In the genomic region with DNA sequence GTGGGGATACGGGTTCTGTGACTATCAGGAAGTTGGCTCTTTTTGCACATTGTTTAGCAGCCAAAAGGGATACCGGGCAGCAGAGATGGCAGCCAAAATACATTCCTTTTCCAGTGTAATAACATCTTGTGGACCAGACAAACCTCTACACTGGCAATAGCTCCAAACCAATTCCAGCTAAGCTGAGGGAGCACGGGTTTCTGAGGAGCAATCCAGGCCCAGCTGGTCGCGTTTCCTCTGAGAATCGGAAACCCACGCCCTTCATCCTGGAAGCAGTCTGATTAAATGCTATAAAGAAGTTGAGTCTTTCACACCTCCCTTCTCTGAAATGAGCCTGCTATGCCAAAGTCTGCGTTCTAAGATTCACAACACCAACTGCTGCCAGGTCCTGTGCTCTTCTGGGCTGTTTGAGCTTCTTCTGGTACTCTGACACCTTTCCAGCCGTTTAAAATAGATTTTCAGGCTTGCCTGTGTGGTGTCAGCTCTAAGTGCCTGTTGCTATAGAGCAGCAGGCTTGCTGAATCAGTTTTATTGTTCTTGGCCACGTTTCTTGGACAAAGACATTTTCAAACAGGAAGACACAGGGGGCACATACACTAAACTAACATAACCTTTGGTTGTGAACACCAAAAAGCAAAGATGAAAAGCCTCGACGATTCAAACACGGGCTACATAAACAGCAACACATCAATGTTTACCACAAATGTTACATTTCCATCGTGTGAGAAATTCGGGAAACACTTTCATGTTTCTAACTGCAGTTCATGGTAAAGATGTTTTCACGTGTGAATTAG, we compare ENCODE assay signal across 8 mouse cellular contexts.
DNase-seq lines count a peak whose midpoint lies in the region; ATAC-seq lines count a peak whose summit lies in the region.

No protein-coding gene starts in this region.

- no peaks in the 10 kb centered on the region for H3K27me3 ChIP-seq in kidney, embryonic 16.5 days (ENCODE audit: insufficient read depth, low read length)
- H3K27me3 ChIP-seq in midbrain, embryonic 15.5 days (replicated peaks) = no peaks in the 10 kb centered on the region

- peak overlapping the region; percentile 80 for H3K27ac ChIP-seq in kidney, embryonic 16.5 days (ENCODE audit: low read length)
- H3K27ac ChIP-seq in midbrain, embryonic 15.5 days = peak overlapping the region; percentile 32; the same call in 1 of the 2 replicates

- no peaks in the 10 kb centered on the region for H3K9me3 ChIP-seq in kidney, embryonic 16.5 days (ENCODE audit: low read length)
- no peaks in the 10 kb centered on the region for H3K9me3 ChIP-seq in midbrain, embryonic 15.5 days

- ATAC-seq in kidney, embryonic 16.5 days (ENCODE audit: low FRiP score, low TSS enrichment) = 0 out of 2 replicates have a peak, but pooled peaks have one; percentile 55
- ATAC-seq in midbrain, embryonic 15.5 days (replicated peaks) = peak; percentile 35; the same call in 1 of the 2 replicates
- no peak for ATAC-seq in activated CD4-positive, CD25-positive, alpha-beta regulatory T cell, adult 4 months

- 30% methylated on average over 16 of the region's 16 CpGs for WGBS in kidney, embryonic 16.5 days
- WGBS in midbrain, embryonic 15.5 days = 36% methylated on average over 16 of the region's 16 CpGs

- peak overlapping the region; percentile 25; the same call in 1 of the 2 replicates for H3K9ac ChIP-seq in kidney, embryonic 16.5 days (replicated peaks; ENCODE audit: low read length)
- H3K9ac ChIP-seq in midbrain, embryonic 15.5 days = no peak overlapping the region

- peaks cover 19% of the 10 kb centered on the region for H3K36me3 ChIP-seq in kidney, embryonic 16.5 days (ENCODE audit: insufficient read depth, low read length)
- no peaks in the 10 kb centered on the region for H3K36me3 ChIP-seq in midbrain, embryonic 15.5 days (replicated peaks)

- DNase-seq in adrenal gland, postnatal 14 days = peak; percentile 21
- DNase-seq in adrenal gland, postnatal 25 days = no peak
- peak; percentile 67 for DNase-seq in brain, embryonic 18.5 days (ENCODE audit: low read depth, low spot score)
- peak; percentile 46 for DNase-seq in heart, adult 8-10 months (ENCODE audit: low spot score)
- DNase-seq in cerebellum, postnatal 14 days = no peak

- H3K4me3 ChIP-seq in kidney, embryonic 16.5 days (ENCODE audit: low read length) = no peak overlapping the region
- H3K4me3 ChIP-seq in midbrain, embryonic 15.5 days = no peak overlapping the region

- peaks cover 35% of the 10 kb centered on the region for H3K4me1 ChIP-seq in kidney, embryonic 16.5 days (ENCODE audit: insufficient read depth, low read length)
- peaks cover 25% of the 10 kb centered on the region for H3K4me1 ChIP-seq in midbrain, embryonic 15.5 days

- H3K4me2 ChIP-seq in kidney, embryonic 16.5 days (replicated peaks; ENCODE audit: low read depth, low read length) = 0 out of 2 replicates have a peak overlapping the region, but pooled peaks have one; percentile 12
- no peak overlapping the region for H3K4me2 ChIP-seq in midbrain, embryonic 15.5 days

Comparison
In these comparisons a context has a peak if more than half of its experiments do, and no peak if none do; other contexts are left out.
1. DNase-seq: peak in adrenal gland, postnatal 14 days (single experiment), brain, embryonic 18.5 days (single experiment) and heart, adult 8-10 months (single experiment); none in adrenal gland, postnatal 25 days (single experiment) and cerebellum, postnatal 14 days (0 of 2).